Mouse (Mus musculus) kidney, adult 8-10 months (tissue): ENCODE results near the gene Tgif1.
A peak's percentile ranks its signal among the peaks of the same experiment; 100 is the strongest.
"Not testable (repeated sequence)": the region's sequence is repeated elsewhere in the genome, so short reads cannot be mapped to it uniquely, and the experiment has no call there.

ENCODE experiments used
- DNase-seq, 2 experiments: peaks; one replicate each; pipeline ENCODE4 v3.0.0; 2022

Gene Tgif1

DNA sequence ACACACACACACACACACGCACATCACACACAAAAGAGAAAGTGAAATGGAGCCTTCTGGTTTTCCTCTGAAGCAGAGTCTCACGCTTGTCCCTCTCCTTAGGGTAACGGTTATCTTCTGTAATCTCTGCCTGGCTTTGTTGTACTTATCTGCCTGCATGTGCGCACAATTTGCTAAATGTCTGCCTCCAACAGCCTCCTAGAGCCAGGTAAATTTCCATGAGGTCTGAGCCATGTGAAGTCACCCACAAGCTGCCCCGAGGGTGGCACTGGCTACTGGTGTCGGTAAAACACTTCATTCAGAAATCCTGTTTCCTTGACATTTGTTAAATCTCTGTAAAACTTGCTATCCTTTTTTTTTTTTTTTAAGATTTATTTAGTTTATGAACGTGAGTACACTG is 15.3 kb downstream of the Tgif1 start:
- no peak for DNase-seq

DNA sequence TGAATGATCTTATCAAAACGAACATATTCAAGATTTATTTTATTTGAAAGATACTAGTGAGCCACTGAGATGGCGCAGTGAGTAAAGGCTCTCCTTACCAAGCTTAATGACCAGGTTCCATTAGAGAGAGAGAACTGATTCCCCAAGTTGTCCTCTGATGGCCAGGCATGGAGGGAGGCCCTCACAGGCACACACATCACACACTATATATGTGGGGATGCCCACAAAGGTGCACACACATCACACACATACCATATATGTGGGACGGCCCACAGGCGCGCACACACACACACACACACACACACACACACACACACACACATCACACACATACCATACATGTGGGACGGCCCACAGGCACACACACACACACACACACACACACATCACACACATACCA is 15.9 kb downstream of the Tgif1 start:
- DNase-seq: not testable (repeated sequence)

DNA sequence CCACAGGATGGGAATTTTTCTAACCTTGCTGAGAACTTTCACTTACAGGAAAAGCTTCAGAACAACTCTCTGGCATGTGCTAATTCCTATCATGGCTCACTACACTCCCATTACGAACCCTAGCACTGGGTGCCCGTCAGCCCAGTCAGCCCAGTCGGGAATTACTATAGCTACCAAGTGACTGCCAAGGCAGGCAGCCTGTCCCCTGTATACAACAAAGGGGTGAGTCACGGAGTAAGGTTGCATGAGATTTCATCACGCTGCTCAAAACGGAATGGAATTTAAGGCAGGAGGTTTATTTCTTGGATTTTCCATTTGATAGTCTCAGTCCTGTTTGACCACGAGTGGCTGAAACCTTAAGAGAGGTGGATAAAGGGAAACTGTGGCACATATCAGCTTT is 16.5 kb downstream of the Tgif1 start:
- DNase-seq: no peak

DNA sequence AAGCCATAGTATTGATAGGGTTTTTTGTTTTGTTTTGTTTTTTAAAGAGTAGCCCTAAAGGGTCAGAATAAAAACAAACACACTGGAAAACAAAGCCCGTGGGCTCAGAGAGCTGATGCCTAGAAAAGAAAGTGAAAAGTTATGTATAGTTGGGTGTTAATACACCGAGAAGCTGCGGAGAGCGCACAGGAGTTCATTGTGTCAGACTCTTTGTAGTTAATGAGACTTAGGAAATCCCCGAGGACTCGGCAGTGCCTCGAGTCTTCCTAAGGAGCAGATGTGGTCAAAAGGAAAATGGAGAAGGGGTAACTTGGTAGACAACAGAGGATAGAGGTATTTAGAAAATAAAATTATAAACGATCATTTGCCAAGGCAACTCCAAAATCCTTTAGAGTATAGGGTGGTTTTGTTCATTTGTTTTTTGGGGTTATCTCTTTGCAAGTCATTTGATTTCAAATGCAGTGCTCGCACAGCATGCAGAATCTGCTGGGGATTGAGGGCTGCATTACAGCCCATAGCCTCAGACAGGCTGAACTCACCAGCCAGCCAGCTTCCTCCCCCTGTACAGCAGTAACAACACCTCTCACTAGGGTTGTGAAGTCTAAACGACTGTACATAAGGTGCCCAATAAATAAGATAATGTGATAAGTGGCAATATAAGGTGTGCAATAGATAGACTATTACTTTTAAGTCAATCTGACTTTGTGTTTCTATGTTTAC is 18.1 kb downstream of the Tgif1 start:
- DNase-seq: no peak

DNA sequence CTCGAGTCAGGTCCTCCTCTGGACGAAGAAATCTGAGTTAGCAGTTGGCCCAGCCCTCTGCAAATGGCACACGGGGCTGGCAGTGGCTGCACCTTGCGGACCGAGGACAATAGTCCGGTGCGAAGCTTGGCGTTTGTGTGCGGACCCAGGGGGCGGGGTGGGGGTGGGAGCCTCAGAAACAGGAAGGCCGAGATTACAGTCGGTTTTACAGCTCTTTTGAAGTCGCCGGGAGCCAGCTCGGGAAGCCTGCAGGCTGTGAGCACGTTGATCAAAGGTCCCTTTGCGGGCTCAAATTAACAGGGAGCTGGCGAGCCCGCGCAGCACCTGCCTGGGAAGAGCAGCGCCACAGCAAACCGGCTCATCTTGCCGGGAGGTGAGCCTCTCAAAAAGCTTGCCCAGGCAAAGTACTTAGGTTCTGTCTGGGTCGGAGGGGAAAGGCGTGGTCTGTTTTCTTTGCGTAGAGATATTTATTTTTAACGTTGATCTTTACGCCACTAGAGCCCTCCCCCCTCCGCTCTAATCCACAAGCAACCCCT is 18.8 kb downstream of the Tgif1 start:
- peak; percentile 47 to 61 for DNase-seq

DNA sequence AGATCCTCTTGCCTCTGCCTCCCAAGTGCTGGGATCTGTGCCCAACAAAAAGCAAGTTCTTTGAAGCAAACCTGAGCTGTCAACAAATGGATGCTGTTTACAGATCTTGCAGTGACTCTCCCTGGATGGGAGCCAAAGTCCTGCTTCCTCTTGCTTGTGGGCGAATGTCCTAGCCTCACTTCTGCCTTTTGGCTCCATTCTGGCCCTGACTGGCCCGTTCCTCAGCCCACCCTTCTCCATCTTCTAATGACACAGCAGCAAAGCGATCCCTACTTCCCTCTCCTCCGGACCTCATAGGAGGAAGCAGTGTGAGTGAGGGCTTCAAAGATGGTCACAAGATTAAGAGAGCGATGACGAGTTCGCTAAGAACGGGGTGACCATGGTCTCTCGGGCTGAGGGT is 20.8 kb downstream of the Tgif1 start:
- DNase-seq: no peak

DNA sequence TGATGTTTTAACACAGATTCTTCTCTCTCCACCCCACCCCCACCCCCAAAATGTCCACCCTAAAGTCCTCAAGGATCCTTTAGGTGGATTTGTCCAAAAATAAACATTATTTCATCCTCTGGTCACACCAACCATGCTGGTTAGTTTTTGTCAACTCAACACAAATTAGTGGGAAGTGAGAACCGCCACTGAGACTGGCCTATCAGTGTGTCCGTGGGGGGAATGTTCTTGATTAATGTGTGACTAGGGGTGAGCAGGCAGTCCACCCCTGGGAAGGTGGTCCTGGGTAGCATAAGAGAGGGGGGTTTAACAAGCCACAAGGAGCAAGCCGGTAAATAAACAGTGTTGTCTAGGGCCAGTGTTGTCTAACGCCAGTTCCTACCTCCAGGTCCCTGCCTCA is 21.8 kb downstream of the Tgif1 start:
- DNase-seq: no peak

DNA sequence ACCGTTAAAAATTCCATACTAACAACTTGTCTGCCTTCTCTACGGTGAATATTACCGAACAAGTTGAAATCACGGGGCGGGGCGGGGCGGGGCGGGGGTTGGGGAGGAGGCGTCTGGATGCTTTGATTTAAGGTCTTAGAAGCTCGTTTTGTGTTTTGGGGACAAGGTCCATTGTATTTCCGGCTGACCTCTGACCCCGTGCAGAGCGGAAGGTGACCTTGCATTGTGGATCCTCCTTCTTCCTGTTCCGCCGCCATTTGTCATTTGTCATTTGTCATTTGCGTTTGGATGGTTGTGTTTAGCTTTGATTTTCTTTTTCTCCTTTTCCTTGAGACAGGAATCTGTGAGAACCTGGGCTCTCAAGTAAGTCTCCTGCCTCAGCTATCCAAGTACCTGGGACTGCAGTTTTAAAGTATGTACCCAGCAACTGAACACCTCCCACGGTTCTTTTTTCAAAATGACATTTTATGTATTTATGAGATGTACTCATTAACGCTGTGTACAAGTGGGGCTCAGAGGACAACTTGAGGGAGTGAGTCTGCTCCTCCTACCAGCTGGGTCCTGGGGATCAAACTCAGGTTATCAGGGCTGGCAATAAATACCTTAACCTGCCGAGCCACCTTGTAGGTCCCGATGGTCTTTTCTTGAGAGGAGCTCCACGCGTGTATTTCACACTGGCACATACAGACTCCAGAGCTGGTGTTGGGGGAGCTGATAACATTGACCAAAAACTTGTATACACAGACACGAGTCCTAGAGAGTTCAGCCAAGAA is 23.2 kb downstream of the Tgif1 start:
- DNase-seq: no peak

DNA sequence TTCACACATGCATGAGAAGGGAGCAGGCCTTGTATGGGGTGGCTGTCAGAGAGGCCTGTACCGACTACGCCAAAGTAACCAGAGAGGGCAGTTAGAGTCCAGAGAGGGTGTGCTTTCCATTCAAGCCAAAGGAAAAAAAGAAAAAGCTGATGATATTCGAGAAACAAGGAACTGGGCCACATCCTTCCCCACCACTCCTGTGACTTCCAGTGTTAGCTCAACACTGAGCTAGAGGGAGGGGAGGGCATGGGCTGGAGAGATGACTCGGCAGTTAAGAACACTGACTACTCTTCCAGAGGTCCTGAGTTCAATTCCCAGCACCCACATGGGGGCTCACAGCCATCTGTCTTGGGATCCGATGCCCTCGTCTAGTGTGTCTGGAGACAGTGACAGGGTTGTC is 24.1 kb downstream of the Tgif1 start:
- no peak for DNase-seq

DNA sequence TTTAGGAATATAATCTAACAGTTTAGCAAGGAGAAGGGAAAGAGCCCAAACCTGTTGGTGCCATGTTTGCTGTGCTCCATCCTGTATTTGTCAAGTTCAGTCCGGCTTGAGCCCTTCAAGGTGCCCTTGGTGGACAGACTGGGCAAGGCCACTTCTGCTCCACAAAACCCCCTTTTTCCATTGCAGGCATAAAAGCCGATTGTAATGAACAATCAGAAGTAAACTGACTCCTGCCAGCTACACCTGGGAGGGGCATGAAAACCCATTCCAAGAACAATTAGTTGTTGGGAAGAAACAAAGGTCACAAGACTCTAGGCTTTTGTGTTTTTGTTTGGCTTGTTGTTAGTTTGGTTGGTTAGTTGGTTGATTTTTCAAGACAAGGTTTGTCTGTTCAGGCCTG is 24.8 kb downstream of the Tgif1 start:
- DNase-seq: no peak

DNA sequence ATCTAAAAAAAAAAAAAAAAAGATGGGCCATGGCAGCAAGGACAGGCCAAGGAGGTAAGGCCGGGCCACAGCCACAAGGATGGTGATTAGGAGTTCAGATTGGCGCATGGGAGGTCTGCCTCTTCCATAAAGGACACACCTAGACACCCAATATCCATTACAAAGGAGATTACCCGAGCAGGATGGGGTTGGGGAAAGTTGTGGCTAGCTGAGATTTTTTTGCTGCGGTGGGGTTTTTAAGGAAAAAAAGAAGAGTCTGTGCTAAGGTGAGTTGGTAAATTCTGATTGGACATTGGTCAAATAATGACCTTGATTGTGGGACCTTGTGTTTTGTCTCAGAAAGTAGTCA is 25.2 kb downstream of the Tgif1 start:
- no peak for DNase-seq

DNA sequence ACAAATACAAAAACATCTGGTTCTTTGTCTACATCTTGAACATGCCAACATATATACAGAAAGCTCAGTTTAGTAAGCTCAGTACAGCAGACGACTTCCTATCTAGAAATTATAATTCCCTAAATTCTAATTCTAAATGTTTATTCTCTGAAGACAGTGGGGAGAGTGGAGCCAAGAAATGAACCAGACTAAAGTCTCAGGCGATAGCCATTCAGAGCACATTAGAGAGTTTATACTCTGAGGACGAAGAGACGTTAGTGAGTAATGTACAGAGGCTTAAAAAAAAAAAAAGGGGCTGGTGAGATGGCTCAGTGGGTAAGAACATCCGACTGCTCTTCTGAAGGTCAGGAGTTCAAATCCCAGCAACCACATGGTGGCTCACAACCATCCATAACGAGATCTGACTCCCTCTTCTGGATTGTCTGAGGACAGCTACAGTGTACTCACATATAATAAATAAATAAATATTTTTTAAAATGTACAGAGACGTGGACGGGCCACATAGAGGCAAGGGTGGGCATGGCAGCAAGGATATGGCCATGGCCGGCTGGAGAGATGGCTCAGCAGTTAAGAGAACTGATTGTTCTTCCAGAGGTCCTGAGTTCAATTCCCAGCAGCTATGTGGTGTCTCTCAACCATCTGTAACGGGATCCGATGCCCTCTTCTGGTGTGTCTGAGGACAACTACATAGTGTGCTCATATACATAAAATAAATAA is 25.7 kb downstream of the Tgif1 start:
- DNase-seq: not testable (repeated sequence)

DNA sequence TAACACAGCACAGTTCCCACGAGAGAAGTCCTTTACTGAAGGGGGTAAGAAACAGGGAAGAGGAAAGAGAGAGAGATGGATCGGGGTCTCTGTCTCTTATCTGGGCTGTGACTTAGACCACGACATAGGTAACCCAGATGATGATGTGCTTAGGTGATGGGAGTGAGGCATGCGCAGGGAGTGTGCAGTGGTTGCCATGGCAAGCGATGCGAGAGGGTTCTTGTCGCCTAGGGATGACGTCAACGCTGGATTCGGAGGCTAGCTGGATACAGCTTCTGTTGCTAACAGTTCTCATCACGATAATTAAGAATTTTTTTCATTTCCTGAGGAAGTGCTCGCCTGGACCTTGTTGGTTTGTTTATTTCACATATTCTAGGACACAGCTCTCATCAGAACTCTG is 27.1 kb downstream of the Tgif1 start:
- DNase-seq: no peak

DNA sequence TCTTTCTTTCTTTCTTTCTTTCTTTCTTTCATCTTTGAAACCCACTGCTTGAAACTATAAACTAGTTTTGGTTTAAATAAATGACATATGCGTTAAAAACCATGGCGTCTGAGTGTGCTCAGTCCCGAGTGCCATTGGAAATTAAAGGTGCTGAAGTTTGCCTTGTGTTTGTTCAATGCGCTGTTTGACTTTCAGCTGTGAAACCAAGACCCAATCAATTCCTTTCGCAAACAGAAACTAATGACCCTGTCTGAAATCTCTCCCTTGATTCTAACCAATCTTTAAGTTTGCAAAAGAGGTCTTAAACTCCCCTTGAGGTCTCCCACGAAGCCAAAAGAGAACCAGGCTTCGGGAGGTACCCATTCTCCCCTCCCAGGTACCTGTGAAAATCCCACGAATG is 30.3 kb downstream of the Tgif1 start:
- no peak for DNase-seq

DNA sequence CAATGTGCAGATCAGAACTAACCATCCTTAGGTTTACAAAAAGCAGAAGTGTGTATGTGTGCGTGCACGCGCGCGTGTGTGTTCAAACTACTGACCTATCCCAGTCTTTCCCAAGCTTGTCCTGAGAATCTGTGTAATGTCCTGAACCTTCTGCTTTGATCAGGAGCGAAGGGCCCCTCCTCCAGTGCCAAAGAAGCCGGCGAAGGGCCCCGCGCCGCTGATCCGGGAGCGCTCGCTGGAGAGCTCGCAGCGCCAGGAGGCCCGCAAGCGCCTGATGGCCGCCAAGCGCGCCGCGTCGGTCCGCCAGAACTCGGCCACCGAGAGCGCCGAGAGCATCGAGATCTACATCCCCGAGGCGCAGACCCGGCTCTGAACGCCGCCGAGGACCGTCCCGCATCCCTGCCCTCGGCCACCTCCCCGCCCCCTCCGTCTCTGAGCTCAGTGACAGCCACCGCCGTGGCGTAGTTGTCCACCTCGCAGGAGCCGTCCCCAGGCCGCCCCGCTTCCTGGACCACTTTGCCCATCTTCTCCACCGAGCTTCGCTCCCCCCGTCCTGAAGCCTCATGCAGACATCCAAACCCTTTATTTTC is 35.4 kb downstream of the Tgif1 start:
- no peak for DNase-seq

DNA sequence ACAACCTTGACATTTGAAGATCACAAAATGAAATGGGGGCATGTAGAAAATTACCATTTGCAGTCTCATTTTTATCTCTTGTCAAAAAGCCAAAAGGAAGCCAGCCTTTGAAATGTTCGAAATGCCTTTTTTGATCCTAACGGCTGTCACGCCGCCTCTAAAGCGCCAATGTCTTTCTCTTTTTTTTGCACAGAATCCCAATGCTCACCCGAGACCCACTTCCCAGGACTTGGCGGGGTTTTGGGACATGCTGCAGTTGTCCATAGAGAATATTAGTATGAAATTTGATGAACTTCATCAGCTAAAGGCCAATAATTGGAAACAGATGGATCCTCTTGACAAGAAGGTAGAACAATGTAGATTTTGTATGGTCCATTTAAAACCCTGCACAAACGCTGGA is 38.3 kb downstream of the Tgif1 start:
- DNase-seq: no peak

DNA sequence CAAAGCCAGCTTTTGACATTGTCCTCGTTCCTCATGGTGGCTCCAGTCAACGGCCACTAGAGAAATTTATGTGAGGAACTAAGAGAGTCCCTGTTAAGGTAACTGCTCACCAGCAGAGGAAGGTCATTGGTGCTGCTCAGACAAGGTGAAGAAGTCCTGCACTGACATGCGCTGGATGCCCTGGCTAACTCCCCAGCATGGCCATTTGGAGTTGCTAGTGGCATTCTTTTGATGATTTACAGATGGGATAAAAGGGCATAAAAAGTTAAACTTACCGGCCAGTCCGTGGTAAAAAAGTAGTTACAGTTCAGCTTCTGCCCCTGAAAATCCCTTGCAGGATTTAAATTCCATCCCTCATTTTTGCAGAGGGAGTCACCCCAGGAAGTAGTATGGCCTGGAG is 42.6 kb downstream of the Tgif1 start:
- DNase-seq: peak; percentile 52 to 66

DNA sequence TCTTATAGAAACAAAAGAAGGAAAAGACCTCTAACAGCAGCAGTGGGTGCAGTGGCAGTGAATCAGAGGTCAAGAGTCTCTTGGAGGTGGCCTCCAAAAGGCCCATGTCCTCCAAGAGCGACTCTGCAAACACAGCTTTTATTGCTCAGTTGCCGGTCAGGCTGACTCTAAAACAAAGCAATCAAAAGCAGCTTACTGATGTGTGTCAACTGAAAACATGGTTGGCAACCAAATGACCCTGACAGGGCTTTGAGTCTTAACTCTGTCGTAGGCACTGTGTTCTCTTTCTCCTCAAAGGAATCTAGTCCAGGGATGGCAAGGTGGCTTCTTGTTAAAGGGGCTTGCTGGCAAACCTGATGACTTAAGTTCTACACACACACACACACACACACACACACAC is 43.6 kb downstream of the Tgif1 start:
- no peak for DNase-seq

DNA sequence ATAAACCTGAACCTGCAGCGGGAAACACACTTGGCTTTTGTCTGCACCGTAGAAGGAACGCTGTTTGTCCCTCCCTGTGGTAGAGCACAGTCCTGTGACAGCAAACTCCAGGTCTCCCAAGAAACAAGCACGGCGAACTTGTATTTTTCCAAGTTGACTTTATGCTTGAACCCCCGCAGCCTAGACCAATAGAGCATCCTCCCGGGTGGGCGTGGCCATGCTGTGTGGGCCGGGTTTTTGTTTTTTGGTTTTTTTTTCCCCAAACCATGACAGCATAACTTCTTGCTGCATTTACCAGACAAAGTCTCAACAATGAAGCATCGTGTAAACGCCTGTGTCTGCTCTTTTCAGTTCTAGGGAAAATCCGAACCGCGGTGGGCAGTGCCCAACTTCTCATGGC is 44.5 kb downstream of the Tgif1 start:
- DNase-seq: no peak

DNA sequence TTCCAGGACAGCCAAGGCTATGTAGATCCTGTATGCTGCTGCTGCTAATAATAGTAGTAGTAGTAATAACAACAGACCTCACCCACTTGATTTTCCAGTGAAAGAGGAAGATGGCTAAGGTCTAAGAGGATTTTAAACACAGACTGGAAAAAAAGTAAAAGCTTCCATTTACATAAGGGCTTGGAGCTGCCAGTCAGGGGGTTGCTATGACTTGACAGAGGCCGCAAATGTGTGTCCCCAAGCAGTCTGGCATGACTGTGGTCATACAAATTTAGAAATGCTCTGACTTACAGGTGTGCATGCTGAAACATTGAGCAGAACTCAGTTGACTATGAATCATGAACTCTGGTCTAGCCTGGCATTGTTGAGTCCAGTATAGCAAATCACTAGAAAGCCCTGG is 45.5 kb downstream of the Tgif1 start:
- DNase-seq: no peak

DNA sequence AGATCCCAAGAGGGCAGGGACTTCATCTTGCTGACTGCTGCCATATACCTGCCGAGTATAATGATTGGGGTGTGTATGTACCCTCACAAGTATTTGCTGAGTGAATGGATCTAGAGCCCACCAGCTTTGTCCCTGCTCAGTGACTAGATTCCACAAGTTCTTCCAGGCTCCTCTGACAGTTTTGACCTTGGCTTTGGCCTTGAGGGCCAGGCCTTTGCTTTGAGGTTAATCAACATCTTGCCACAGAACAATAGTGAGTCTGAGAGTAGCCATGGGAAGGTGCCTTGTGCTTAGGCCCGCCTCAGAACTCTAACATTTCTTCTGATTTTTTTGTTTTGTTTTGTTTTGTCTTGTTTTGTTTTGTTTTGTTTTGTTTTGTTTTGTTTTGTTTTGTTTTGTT is 46.7 kb downstream of the Tgif1 start:
- DNase-seq: no peak

DNA sequence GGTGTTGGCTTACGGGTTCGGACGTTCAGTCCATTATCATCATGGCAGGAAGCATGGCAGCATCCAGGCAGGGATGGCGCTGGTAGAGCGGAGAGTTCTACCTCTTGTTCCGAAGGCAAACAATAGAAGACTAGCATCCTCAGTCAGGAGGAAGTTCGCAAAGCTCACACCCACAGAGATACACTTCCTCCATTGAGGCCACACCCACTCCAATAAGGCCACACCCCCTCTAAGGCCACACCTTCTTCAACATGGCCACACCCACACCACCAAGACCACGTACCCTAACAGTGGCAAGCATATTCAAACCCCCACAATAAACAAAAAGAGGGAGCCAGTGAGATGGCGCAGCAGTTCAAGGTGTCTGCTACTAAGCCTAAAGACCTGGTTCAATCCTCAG is 47.5 kb downstream of the Tgif1 start:
- DNase-seq: no peak

DNA sequence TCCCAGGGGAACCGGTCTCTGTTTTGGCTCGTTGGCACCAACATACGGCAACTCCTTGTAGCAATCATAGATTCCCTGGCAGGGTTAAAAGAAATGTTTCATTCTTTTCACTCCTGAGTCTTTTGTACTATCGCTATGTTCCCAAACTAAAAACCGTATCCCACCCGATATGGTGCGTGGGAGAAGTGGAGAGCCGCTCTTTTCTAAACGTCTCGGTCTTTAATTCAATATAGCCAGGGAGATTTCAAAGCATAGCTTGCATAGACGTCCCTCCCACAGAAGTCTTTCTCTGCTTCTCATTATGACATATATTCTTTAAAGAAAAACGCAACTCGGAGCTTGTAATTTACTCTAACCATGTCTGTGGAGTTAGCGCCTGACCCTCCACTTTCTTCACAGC is 51.3 kb downstream of the Tgif1 start:
- DNase-seq: no peak

DNA sequence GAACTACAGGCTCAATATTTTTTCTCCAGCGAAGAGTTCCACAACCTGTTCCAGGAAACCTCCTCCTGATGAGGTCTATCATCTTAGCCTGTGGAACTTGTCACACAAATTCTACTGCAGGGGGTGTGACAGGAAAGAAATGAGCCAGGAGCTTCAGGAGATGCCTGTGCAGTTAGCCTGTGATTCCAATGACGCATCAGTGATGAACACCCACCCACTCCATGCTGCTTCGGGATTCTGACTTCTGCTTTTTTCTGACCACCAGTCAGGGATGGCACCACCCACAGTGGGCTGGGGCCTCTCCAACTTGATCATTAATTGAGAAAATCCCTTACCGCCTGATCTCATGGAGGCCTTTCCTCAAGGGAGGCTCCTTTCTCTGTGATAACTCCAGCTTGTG is 54.1 kb downstream of the Tgif1 start:
- no peak for DNase-seq
